Mouse (Mus musculus) MEL (cell line): ENCODE results near the gene Psmc3ip. TPM values are rescaled to one million over a fixed set of nuclear protein-coding genes. Genes with fewer than 3 reads are reported as not detected.

Experiments
- DNase-seq: peaks from one replicate; pipeline ENCODE4 v3.0.0; 2011; ENCODE audit warnings: low read depth, low spot score
- H3K27ac ChIP-seq: 2 replicates; pipeline ENCODE4 v1.5.1; 2012; ENCODE audit warnings: low read depth, mild to moderate bottlenecking, control low read depth, low read length, moderate library complexity; ENCODE audit not compliant: control insufficient read depth
- H3K27me3 ChIP-seq, 2 experiments: fragments of 150-350 bp in 1 of 2; sonication (generic) in 1 of 2; 2 replicates each; pipeline ENCODE4 v1.6.1; 2012; ENCODE audit warnings: low read length in 2 of 2, mild to moderate bottlenecking in 2 of 2, improper control_type of control experiment in 1 of 2, moderate library complexity in 1 of 2; ENCODE audit not compliant: insufficient read depth in 2 of 2, control insufficient read depth in 1 of 2
- H3K36me3 ChIP-seq, 2 experiments: 2 replicates each; pipeline ENCODE4 v1.6.1; 2012 to 2014; ENCODE audit warnings: low read length in 2 of 2, improper control_type of control experiment in 1 of 2, inconsistent platforms in 1 of 2, mild to moderate bottlenecking in 1 of 2; ENCODE audit not compliant: insufficient read depth in 2 of 2, control insufficient read depth in 1 of 2
- H3K4me1 ChIP-seq, 2 experiments: fragments of 150-350 bp in 1 of 2; sonication (generic) in 1 of 2; 2 replicates each; pipeline ENCODE4 v1.6.1; 2012; ENCODE audit warnings: low read length in 2 of 2, improper control_type of control experiment in 1 of 2, mild to moderate bottlenecking in 1 of 2; ENCODE audit not compliant: insufficient read depth in 2 of 2, control insufficient read depth in 1 of 2
- H3K4me3 ChIP-seq, 2 experiments: fragments of 150-350 bp in 1 of 2; sonication (generic) in 1 of 2; 2 replicates each; pipeline ENCODE4 v1.5.1; 2012; ENCODE audit warnings: low read depth in 2 of 2, low read length in 2 of 2, mild to moderate bottlenecking in 2 of 2, moderate library complexity in 2 of 2, control low read depth in 1 of 2, improper control_type of control experiment in 1 of 2; ENCODE audit not compliant: control insufficient read depth in 1 of 2, insufficient read depth in 1 of 2
- H3K79me2 ChIP-seq: 2 replicates; pipeline ENCODE4 v1.6.1; 2012; ENCODE audit warnings: mild to moderate bottlenecking, low read length, moderate library complexity; ENCODE audit not compliant: control insufficient read depth, poor library complexity, insufficient read depth
- H3K9ac ChIP-seq: 2 replicates; pipeline ENCODE4 v1.6.1; 2012; ENCODE audit warnings: low read depth, mild to moderate bottlenecking, control low read depth, low read length, moderate library complexity; ENCODE audit not compliant: control insufficient read depth, poor library complexity, severe bottlenecking
- H3K9me3 ChIP-seq: fragments of 150-350 bp; sonication (generic); replicated peaks from 2 replicates; pipeline ENCODE4 v1.6.1; 2012; ENCODE audit warnings: mild to moderate bottlenecking, low read length, improper control_type of control experiment, moderate library complexity; ENCODE audit not compliant: insufficient read depth
- BHLHE40 ChIP-seq: IDR thresholded peaks from 2 replicates; pipeline ENCODE4 v1.6.1; 2012; ENCODE audit warnings: low read depth, mild to moderate bottlenecking, inconsistent platforms, low read length, improper control_type of control experiment, borderline replicate concordance
- CHD2 ChIP-seq: IDR thresholded peaks from 2 replicates; pipeline ENCODE4 v1.6.1; 2011; ENCODE audit warnings: low read length, improper control_type of control experiment
- E2F4 ChIP-seq: IDR thresholded peaks from 2 replicates; pipeline ENCODE4 v1.6.1; 2011; ENCODE audit warnings: low read depth, low read length, improper control_type of control experiment, borderline replicate concordance
- ELF1 ChIP-seq: IDR thresholded peaks from 2 replicates; pipeline ENCODE4 v1.6.1; 2014; ENCODE audit warnings: low read depth, mild to moderate bottlenecking, inconsistent platforms, low read length, improper control_type of control experiment, moderate library complexity
- EP300 ChIP-seq, 2 experiments: IDR thresholded peaks; 2 replicates each; pipeline ENCODE4 v1.6.1; 2011; ENCODE audit warnings: improper control_type of control experiment in 2 of 2, low read length in 2 of 2, low read depth in 1 of 2, mild to moderate bottlenecking in 1 of 2
- ETS1 ChIP-seq: IDR thresholded peaks from 2 replicates; pipeline ENCODE4 v1.6.1; 2012; ENCODE audit warnings: low read depth, mild to moderate bottlenecking, inconsistent platforms, low read length, improper control_type of control experiment, moderate library complexity
- GABPA ChIP-seq: IDR thresholded peaks from 2 replicates; pipeline ENCODE4 v1.6.1; 2012; ENCODE audit warnings: low read depth, mild to moderate bottlenecking, inconsistent platforms, low read length, improper control_type of control experiment, moderate library complexity
- GATA1 ChIP-seq: IDR thresholded peaks from 2 replicates; pipeline ENCODE4 v1.6.1; 2011; ENCODE audit warnings: low read depth, low read length, improper control_type of control experiment
- KAT2A ChIP-seq: conservative IDR thresholded peaks from 2 replicates; pipeline ENCODE4 v1.6.1; 2012; ENCODE audit warnings: low read depth, low read length, improper control_type of control experiment, inconsistent platforms
- MAZ ChIP-seq: IDR thresholded peaks from 2 replicates; pipeline ENCODE4 v1.6.1; 2012; ENCODE audit warnings: low read depth, mild to moderate bottlenecking, inconsistent platforms, low read length, improper control_type of control experiment
- MXI1 ChIP-seq: IDR thresholded peaks from 2 replicates; pipeline ENCODE4 v1.6.1; 2011; ENCODE audit warnings: mild to moderate bottlenecking, low read depth, low read length, improper control_type of control experiment
- MYC ChIP-seq: IDR thresholded peaks from 2 replicates; pipeline ENCODE4 v1.6.1; 2011; ENCODE audit warnings: low read depth, mild to moderate bottlenecking, low read length, improper control_type of control experiment, moderate library complexity
- POLR2A ChIP-seq, 2 experiments: IDR thresholded peaks; 2 replicates each; pipeline ENCODE4 v1.6.1; 2011 to 2012; ENCODE audit warnings: low read length in 2 of 2, mild to moderate bottlenecking in 2 of 2, control low read depth in 1 of 2, improper control_type of control experiment in 1 of 2, low read depth in 1 of 2, moderate library complexity in 1 of 2; ENCODE audit not compliant: control insufficient read depth in 1 of 2, insufficient read depth in 1 of 2, poor library complexity in 1 of 2
- POLR2AphosphoS5 ChIP-seq: IDR thresholded peaks from 2 replicates; pipeline ENCODE4 v1.6.1; 2012; ENCODE audit warnings: low read depth, borderline replicate concordance, mild to moderate bottlenecking, inconsistent platforms, low read length, moderate library complexity, mixed read lengths
- RAD21 ChIP-seq: IDR thresholded peaks from 2 replicates; pipeline ENCODE4 v1.6.1; 2011; ENCODE audit warnings: mild to moderate bottlenecking, low read depth, low read length, improper control_type of control experiment
- RCOR1 ChIP-seq: IDR thresholded peaks from 2 replicates; pipeline ENCODE4 v1.6.1; 2012; ENCODE audit warnings: low read depth, mild to moderate bottlenecking, inconsistent platforms, low read length, improper control_type of control experiment
- SMC3 ChIP-seq: IDR thresholded peaks from 2 replicates; pipeline ENCODE4 v1.6.1; 2011; ENCODE audit warnings: low read depth, low read length, improper control_type of control experiment
- TBP ChIP-seq: IDR thresholded peaks from 2 replicates; pipeline ENCODE4 v1.8.0; 2011; ENCODE audit warnings: low read depth, low read length, improper control_type of control experiment
- TCF12 ChIP-seq: IDR thresholded peaks from 2 replicates; pipeline ENCODE4 v1.6.1; 2014; ENCODE audit warnings: low read depth, mild to moderate bottlenecking, inconsistent platforms, low read length, improper control_type of control experiment, moderate library complexity
- USF1 ChIP-seq: IDR thresholded peaks from 2 replicates; pipeline ENCODE4 v1.6.1; 2014; ENCODE audit warnings: low read depth, mild to moderate bottlenecking, inconsistent platforms, low read length, improper control_type of control experiment, moderate library complexity
- ZC3H11A ChIP-seq: IDR thresholded peaks from 2 replicates; pipeline ENCODE4 v1.6.1; 2012; ENCODE audit warnings: low read depth, mild to moderate bottlenecking, inconsistent platforms, low read length, improper control_type of control experiment
- ZKSCAN1 ChIP-seq: IDR thresholded peaks from 2 replicates; pipeline ENCODE4 v1.6.1; 2012; ENCODE audit warnings: low read depth, mild to moderate bottlenecking, inconsistent platforms, low read length, improper control_type of control experiment, moderate library complexity
- ZNF384 ChIP-seq: IDR thresholded peaks from 2 replicates; pipeline ENCODE4 v1.6.1; 2012; ENCODE audit warnings: low read depth, mild to moderate bottlenecking, inconsistent platforms, low read length, improper control_type of control experiment
- polyA plus RNA-seq, 2 experiments: library from polyadenylated mRNA; stranded (reverse) in 1 of 2; unstranded in 1 of 2; fragments of >175 nt in 1 of 2; fragments of >200 nt in 1 of 2; gene quantifications; 2 replicates each; pipeline versions ENCODE4 v1.2.1 to v1.2.4; 2012; ENCODE audit warnings: low replicate concordance in 2 of 2, low read depth in 1 of 2; ENCODE audit not compliant: insufficient read length in 2 of 2, insufficient read depth in 1 of 2, missing spikeins in 1 of 2
- total RNA-seq: library from RNA; depleted of rRNA; stranded (reverse); fragments of 300-350 nt; gene quantifications from 2 replicates; pipeline ENCODE4 v1.2.3, GENCODE M21; 2012

The Psmc3ip gene
- total and polyA plus RNA-seq, 3 experiments, result 8.2 to 14.5 TPM; not detected in 1

DNA sequence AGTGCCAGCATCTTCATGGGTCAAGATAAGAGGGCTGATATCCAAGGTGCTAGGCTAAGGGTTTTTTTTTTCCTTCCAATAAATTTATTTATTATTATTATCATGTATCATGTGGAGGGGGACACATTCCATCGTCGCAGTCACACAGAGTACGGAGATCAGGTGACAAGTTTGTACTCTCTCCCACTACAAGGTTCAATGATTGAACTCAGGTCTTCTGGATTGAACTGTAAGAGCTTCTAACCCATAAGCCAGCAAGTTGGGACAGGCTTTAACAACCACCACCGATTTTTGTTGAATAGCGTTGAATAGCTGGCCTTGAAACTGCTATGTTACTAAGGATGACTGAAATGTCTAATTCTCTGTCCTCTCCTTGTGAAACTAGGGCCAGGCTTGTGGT, 14.8 kb downstream of the Psmc3ip start:
- peaks cover 6 to 17% of the 10 kb centered on the region in 2 experiments for H3K4me1 ChIP-seq
- TF ChIP-seq ETS1 (no peak), BHLHE40 (no peak), KAT2A (no peak), RAD21 (no peak), GATA1 (0 out of 2 replicates have a peak, but pooled peaks have one; percentile 33), TBP (no peak), RCOR1 (no peak), POLR2AphosphoS5 (no peak), ZNF384 (peak; percentile 46), SMC3 (no peak), ELF1 (no peak), POLR2A (IDR thresholded peaks at IDR 0.05; ENCODE audit: control insufficient read depth in 1 of 2, insufficient read depth in 1 of 2, low read depth in 1 of 2, low read length in 2 of 2, poor library complexity in 1 of 2) (no peak), CHD2 (no peak), MAZ (no peak)
- no peaks in the 10 kb centered on the region for H3K9me3 ChIP-seq
- no peak overlapping the region for H3K4me3 ChIP-seq
- H3K36me3 ChIP-seq, result peaks cover 0 to 9% of the 10 kb centered on the region in 2 experiments; a peak in 2 of 4 replicates
- no peak for DNase-seq
- no peaks in the 10 kb centered on the region for H3K27me3 ChIP-seq
- H3K79me2 ChIP-seq, result peaks cover 12% of the 10 kb centered on the region
- H3K27ac ChIP-seq, result no peak overlapping the region
- no peak overlapping the region for H3K9ac ChIP-seq

- H3K9me3 ChIP-seq, result no peaks in the 10 kb centered on the region
- no peak overlapping the region for H3K27ac ChIP-seq
- TF ChIP-seq EP300 (IDR thresholded peaks at IDR 0.05; ENCODE audit: low read depth in 1 of 2, low read length in 2 of 2), result no peak
- TF ChIP-seq SMC3, result no peak
- TF ChIP-seq MYC, result no peak
- no peak for TF ChIP-seq TCF12
- TF ChIP-seq MXI1, result no peak
- no peak for TF ChIP-seq ZKSCAN1
- no peak for TF ChIP-seq TBP
- no peak for TF ChIP-seq GATA1
- no peak for TF ChIP-seq GABPA
- no peak for TF ChIP-seq CHD2
- no peak for TF ChIP-seq BHLHE40
- TF ChIP-seq E2F4, result no peak
- no peak for TF ChIP-seq ZC3H11A
- no peak for TF ChIP-seq MAZ
- no peak for TF ChIP-seq RAD21
- no peak for TF ChIP-seq USF1
- H3K9ac ChIP-seq, result no peak overlapping the region
- H3K4me1 ChIP-seq, result peaks cover 6 to 13% of the 10 kb centered on the region in 2 experiments
- no peak for DNase-seq
- H3K36me3 ChIP-seq, result peaks cover 0 to 9% of the 10 kb centered on the region in 2 experiments; a peak in 2 of 4 replicates
- H3K4me3 ChIP-seq, result no peak overlapping the region
- no peaks in the 10 kb centered on the region for H3K27me3 ChIP-seq
- peaks cover 12% of the 10 kb centered on the region for H3K79me2 ChIP-seq
These were observed 15.5 kb downstream of the Psmc3ip start for GRCm38 (mm10) chr11:101079746-101080145.
